Mouse (Mus musculus): ENCODE data around the gene Zfp710. TPM values are rescaled to one million over a fixed set of nuclear protein-coding genes. Genes with fewer than 3 reads are reported as not detected.
"Not testable (repeated sequence)": the region's sequence is repeated elsewhere in the genome, so short reads cannot be mapped to it uniquely, and the experiment has no call there.

The Zfp710 gene
- total RNA-seq, 2 experiments from 2014 or later = 13.8 to 14.3 TPM

DNA sequence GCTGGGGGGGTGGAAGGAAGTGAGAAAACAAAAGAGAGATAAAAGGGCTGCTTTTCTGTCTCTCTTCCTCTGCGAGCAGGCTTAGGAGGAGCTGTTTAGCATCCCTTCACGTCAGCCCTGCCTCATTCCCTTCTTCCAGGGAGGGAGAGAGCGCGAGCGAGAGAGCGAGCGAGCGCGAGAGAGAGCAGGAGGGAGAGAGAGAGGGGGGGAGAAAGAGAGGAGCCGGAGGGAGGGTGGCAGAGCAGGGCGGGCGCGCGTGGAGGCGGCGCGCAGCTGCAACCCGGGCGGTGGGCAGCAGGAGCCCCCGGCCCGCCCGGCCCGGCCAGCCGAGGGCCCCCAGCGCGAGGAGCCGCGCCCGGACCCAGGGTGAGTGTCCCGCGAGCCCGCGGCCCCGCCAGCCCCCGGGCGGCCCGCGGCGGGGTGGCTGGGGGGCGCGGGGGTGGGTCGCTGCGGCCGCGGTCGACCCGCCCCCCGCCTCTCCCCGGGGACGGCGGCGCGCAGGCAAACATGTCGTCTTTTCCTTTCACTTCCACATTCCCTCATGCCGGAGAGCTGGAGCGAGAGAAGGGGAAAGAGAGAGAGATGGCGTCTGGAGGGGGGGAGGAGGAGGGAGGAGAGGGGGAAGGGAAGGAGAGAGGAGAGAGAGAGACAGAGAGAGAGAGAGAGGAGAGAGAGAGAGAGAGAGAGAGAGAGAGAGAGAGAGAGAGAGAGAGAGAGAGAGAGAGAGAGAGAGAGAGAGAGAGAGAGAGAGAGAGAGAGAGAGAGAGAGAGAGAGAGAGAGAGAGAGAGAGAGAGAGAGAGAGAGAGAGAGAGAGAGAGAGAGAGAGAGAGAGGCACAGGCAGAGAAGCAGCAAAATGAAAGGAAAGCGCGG lies 1.7 kb downstream of the Zfp710 start:
- peak; percentile 50 to 51 for DNase-seq (ENCODE audit: low spot score in 2 of 2)

DNA sequence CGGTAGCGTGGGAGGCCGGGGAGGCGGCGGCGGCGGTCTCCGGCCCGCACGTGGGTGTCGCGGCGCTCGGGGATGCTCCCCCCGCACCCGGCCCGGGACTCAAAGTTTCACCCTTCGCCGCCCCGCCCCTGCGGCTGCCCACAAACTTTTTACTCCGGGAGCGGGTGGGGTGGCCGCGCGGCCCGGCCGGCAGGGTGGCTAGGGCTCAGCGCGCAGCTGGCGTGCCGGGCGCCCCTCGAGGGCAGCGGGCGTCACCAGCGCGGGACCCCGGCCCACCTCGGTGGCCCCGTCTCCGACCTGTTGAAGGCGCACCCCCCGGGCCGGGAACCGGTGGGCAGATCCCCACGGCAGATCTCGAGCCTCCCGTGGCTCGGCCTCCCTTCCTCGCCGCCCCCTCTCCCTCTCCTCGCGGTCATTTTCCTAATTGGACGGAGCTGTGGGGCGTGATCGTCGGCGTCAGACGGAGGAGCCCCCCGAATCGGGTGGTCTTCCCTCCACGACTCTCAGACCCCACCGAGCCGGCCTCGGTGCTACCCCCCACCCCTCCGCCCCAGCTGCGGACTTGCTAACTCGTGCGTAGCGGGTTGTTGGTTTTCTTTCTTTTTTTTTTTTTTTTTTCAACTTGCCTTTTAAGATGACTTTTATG lies 2.5 kb downstream of the Zfp710 start:
- peak; percentile 83 to 85 for DNase-seq (ENCODE audit: low spot score in 2 of 2)

GRCm38 (mm10) chr7:80027636-80028417 lies 3.2 kb downstream of the Zfp710 start:
- DNase-seq (ENCODE audit: low spot score in 2 of 2) = peak in 1 of 2 experiments; percentile 41

- peak in 1 of 2 experiments; percentile 34 for DNase-seq (ENCODE audit: low spot score in 2 of 2)
Observed at GRCm38 (mm10) chr7:80028418-80028720, 3.8 kb downstream of the Zfp710 start.

DNA sequence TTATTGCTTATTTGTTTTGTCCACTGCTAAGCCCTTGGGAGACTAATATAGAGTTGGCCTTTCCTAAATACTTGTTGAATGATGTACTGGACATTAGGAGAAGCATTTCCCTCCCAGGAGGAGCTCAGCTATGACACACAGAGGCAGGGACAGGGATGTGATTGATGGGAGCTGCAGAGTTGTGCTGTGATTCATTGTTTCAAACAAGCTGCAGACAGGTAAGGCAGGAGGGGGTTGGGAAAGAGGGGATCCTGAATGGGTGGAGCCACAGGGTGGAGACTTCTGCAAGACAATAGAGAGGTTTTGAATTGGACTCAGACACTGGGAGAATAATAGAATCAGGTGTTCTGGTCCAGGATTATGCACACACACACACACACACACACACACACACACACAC lies 5.4 kb downstream of the Zfp710 start:
- no peak for DNase-seq (ENCODE audit: low spot score in 2 of 2)

- DNase-seq (ENCODE audit: low spot score in 2 of 2) = no peak
Observed at GRCm38 (mm10) chr7:80030486-80030885, 5.9 kb downstream of the Zfp710 start.

DNA sequence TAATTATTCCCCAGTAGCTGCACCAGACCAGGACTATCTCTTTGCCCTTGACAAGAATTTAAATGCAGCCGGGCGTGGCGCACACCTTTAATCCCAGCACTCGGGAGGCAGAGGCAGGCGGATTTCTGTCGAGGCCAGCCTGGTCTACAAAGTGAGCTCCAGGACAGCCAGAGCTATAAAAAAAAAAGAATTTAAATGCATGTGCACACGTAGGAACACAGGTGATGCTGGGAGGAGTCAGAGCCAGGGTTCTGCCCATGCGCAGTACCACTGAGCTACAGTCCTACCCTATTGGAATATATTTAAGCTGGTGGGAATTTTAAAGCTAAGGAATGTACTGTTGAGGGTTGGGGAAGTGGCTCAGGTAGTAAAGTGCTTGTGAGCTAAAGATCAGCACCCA lies 6.4 kb downstream of the Zfp710 start:
- DNase-seq (ENCODE audit: low spot score in 2 of 2) = no peak

DNA sequence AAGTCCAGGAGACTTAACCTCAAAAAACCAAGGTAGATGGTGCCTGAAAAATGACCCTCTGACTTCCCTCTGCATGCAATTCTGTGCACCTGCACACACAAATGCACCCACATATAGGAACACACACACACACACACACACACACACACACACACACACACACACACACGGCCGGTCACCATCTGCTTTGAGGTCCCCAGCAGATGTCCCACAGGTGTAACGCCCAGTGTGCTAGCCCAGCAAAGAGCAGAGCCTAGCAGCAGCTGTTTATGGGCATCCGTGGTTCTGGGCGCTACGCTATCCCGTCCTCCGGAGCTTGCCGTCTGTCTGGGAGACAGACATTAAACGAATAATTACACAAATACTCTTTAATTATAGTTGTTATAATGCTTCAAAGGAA lies 6.9 kb downstream of the Zfp710 start:
- DNase-seq (ENCODE audit: low spot score in 2 of 2) = no peak

GRCm38 (mm10) chr7:80032216-80033052 lies 7.8 kb downstream of the Zfp710 start:
- no peak for DNase-seq (ENCODE audit: low spot score in 2 of 2)

- DNase-seq (ENCODE audit: low spot score in 2 of 2) = no peak
Observed at GRCm38 (mm10) chr7:80033064-80033717, 8.6 kb downstream of the Zfp710 start.

- DNase-seq (ENCODE audit: low spot score in 2 of 2) = no peak
Observed at GRCm38 (mm10) chr7:80033771-80034170, 9.2 kb downstream of the Zfp710 start.

- no peak for DNase-seq (ENCODE audit: low spot score in 2 of 2)
Observed at GRCm38 (mm10) chr7:80035086-80035485, 10.5 kb downstream of the Zfp710 start.

- DNase-seq (ENCODE audit: low spot score in 2 of 2) = peak in 1 of 2 experiments; percentile 57
Observed at GRCm38 (mm10) chr7:80035748-80036147, 11.1 kb downstream of the Zfp710 start.

DNA sequence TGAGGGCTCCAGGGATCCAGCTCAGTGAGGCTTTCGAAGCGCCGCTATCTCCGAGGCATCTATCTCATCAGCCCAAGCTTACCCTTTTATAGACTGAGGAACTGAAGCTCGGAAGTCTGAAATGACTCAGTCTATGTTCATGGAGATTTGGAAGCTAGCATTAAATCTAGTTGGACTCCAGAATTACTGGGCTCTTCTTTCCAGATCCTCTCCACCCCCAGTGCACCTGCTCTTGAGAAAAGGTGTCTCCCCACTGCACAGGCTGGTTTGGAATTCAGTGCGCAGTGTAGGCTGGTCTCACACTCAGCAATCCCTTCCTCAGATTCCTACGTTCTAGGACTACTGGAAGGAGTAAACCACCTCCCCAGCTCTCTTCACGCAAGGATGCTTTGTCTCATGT lies 15.1 kb downstream of the Zfp710 start:
- no peak for DNase-seq (ENCODE audit: low spot score in 2 of 2)

GRCm38 (mm10) chr7:80044170-80044569 lies 19.6 kb downstream of the Zfp710 start:
- no peak for DNase-seq (ENCODE audit: low spot score in 2 of 2)

GRCm38 (mm10) chr7:80047041-80047440 lies 22.4 kb downstream of the Zfp710 start:
- DNase-seq (ENCODE audit: low spot score in 2 of 2) = no peak

GRCm38 (mm10) chr7:80049746-80050145 lies 25.1 kb downstream of the Zfp710 start:
- DNase-seq (ENCODE audit: low spot score in 2 of 2) = no peak

- not testable (repeated sequence) for DNase-seq (ENCODE audit: low spot score in 2 of 2)
Observed at GRCm38 (mm10) chr7:80050382-80050781, 25.8 kb downstream of the Zfp710 start.

GRCm38 (mm10) chr7:80051835-80052234 lies 27.2 kb downstream of the Zfp710 start:
- no peak for DNase-seq (ENCODE audit: low spot score in 2 of 2)

- DNase-seq (ENCODE audit: low spot score in 2 of 2) = peak in 1 of 2 experiments; percentile 53
Observed at GRCm38 (mm10) chr7:80052261-80052660, 27.6 kb downstream of the Zfp710 start.
